Mouse (Mus musculus) embryonic facial prominence, embryonic 10.5 days (tissue): Measurements from ENCODE around the gene Frs2. TPM values are rescaled to one million over a fixed set of nuclear protein-coding genes. Genes with fewer than 3 reads are reported as not detected.

Experiments
- DNase-seq: peaks from one replicate; pipeline ENCODE4 v3.0.0-alpha.2; 2017; ENCODE audit warnings: low spot score
- H3K27ac ChIP-seq: fragments of 300-500 bp; sonication (generic); replicated peaks from 2 replicates; pipeline ENCODE4 v1.5.1; 2016; ENCODE audit warnings: mild to moderate bottlenecking
- H3K27me3 ChIP-seq: fragments of 300-500 bp; sonication (generic); replicated peaks from 2 replicates; pipeline ENCODE4 v1.6.1; 2016; ENCODE audit warnings: low read depth, mild to moderate bottlenecking; ENCODE audit not compliant: poor library complexity, severe bottlenecking
- H3K36me3 ChIP-seq: fragments of 300-500 bp; sonication (generic); replicated peaks from 2 replicates; pipeline ENCODE4 v1.6.1; 2016; ENCODE audit warnings: mild to moderate bottlenecking, moderate library complexity
- H3K4me1 ChIP-seq: fragments of 300-500 bp; sonication (generic); 2 replicates; pipeline ENCODE4 v1.6.1; 2016
- H3K4me3 ChIP-seq: fragments of 300-500 bp; sonication (generic); 2 replicates; pipeline ENCODE4 v1.5.1; 2016; ENCODE audit warnings: mild to moderate bottlenecking, moderate library complexity
- H3K9me3 ChIP-seq: fragments of 300-500 bp; sonication (generic); 2 replicates; pipeline ENCODE4 v1.6.1; 2016; ENCODE audit warnings: mild to moderate bottlenecking
- WGBS: fragments of 180-500 bp; shearing (Covaris S2); methylation state at CpG from one replicate; pipeline ENCODE4 v1.1.7; 2016; 5-methylcytosine and 5-hydroxymethylcytosine counted together
- polyA plus RNA-seq: library from polyadenylated mRNA; unstranded; fragments of >200 nt; fragmentation: Nextera tagmentation; extraction: Ambion mirVana; gene quantifications from 2 replicates; pipeline ENCODE4 v1.2.1, GENCODE M21; 2016

The Frs2 gene
- 20.4 and 21.6 TPM in 2 replicates for polyA plus RNA-seq

GRCm38 (mm10) chr10:117148361-117149003, at the start of gene Frs2:
Gene Frs2 (minus strand): TSS chr10:117148534.
- peak; percentile 98 for DNase-seq
- WGBS: under 1% methylated on average over 57 of the region's 57 CpGs
- Histone ChIP-seq H3K27ac (peak within 1 kb of the TSS; percentile 96), H3K4me1 (peaks cover 52% of the 10 kb centered on the region), H3K27me3 (peaks cover 12% of the 10 kb centered on the region), H3K4me3 (peak within 1 kb of the TSS; percentile 98), H3K9me3 (no peaks in the 10 kb centered on the region), H3K36me3 (no peaks in the 10 kb centered on the region)

DNA sequence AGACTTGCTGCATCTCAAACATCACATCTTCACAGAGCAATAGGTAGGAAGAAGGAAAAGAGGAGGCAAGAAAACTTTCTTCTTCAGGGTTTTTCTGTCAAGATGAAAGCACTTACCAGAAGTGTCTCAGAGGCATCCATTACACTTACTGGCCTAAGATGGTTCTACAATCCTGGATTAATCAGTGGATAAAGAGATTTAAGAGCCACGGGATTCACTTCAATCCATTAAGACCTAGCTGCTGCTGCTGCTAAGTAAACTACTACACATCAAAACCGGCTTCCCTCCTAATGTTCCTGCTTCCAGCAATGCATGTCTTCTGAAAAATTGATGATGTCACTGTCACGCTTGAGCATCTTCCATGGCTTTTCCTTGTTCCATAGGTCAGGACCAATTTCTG, 48.4 kb upstream of the Frs2 start:
- DNase-seq: no peak
- Histone ChIP-seq H3K27me3 (no peaks in the 10 kb centered on the region), H3K4me3 (no peak overlapping the region), H3K36me3 (no peaks in the 10 kb centered on the region), H3K27ac (no peak overlapping the region), H3K4me1 (peaks cover 14% of the 10 kb centered on the region), H3K9me3 (no peaks in the 10 kb centered on the region)
- 85% methylated on average over 3 of the region's 3 CpGs for WGBS

GRCm38 (mm10) chr10:117195748-117196147, 47.4 kb upstream of the Frs2 start:
- Histone ChIP-seq H3K9me3 (no peaks in the 10 kb centered on the region), H3K4me3 (no peak overlapping the region), H3K4me1 (peaks cover 14% of the 10 kb centered on the region), H3K36me3 (no peaks in the 10 kb centered on the region), H3K27ac (no peak overlapping the region), H3K27me3 (no peaks in the 10 kb centered on the region)
- 94% methylated on average over 4 of the region's 4 CpGs for WGBS
- DNase-seq: no peak

DNA sequence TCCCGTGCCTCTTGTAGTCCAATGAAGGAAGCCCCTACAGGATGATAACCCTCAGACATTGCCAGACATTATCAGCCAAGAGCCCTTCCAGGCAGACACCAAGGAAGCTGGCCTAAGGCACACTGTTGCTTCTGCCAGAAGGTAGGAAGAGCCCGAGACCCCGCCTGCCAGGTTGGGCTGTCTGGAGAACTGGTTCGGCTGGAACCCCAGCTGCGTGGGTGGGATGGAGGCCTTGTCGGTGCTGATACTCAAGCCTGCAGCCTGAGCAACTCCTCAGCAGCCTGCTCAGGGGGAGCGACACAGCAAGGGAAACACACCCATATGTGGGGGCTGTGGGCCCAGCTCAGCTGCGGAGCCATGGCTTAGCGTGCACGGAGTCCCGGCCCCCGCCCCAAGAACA, 46.7 kb upstream of the Frs2 start:
- 92% methylated on average over 12 of the region's 12 CpGs for WGBS

DNA sequence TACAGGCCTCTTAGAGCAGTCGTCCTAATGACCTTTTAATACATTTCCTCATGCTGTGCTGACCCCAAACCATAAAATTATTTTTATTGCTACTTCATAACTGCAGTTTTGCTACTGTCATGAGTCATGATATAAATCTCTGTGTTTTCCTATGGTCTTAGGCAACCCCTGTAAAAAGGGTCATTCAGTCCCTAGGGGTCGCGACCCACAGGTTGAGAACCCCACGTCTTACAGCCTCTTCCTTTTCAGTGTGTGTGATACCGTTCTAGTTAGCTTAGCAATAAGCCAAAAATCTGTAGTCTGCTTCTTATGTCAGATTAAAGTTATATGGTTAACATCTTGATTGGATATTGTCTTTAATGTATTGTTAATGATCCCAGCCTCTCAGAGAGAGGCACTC, 45.0 kb upstream of the Frs2 start:
- Histone ChIP-seq H3K36me3 (no peaks in the 10 kb centered on the region), H3K4me3 (no peak overlapping the region), H3K27me3 (no peaks in the 10 kb centered on the region), H3K4me1 (no peaks in the 10 kb centered on the region), H3K27ac (no peak overlapping the region), H3K9me3 (no peaks in the 10 kb centered on the region)
- no peak for DNase-seq
- WGBS: 79% methylated on average over 5 of the region's 5 CpGs

More for the DNA sequence above, 46.7 kb upstream of the Frs2 start:
- Histone ChIP-seq H3K36me3 (no peaks in the 10 kb centered on the region), H3K9me3 (no peaks in the 10 kb centered on the region), H3K4me3 (no peak overlapping the region), H3K4me1 (peaks cover 10% of the 10 kb centered on the region), H3K27me3 (no peaks in the 10 kb centered on the region), H3K27ac (no peak overlapping the region)
- DNase-seq: no peak

DNA sequence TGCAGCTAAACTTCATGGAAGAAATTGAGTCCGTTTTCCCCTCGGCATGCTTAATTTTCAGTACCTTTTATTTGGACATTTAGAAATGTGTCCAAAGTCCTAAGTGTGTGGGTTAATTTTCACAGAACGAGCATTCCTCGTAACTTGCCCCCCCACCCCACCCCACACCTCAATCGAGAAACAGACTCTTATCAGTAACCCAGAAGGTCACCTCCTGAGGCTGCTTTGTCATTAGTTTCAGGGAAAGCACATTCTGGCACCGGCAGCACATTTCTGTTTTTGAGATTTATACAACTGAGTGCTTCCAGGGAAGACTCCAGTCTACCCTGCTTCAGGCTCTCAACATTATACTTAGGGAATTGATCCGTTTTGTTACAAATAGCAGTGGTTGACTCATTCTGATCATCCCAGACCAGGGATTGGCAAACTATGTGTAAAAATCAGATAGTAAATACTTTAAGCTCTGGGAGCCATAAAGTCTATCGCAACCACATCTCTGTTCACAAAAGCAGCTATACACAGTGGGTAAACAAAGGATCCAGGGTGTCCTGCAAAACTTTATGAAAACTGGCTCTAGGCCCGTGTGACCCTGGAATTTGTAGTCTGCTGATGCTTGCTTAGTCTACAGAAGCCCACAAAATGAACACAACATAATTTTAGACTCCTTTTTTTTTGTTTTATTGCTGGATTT, 37.2 kb upstream of the Frs2 start:
- H3K27ac ChIP-seq: no peak overlapping the region
- no peak for DNase-seq
- no peaks in the 10 kb centered on the region for H3K36me3 ChIP-seq
- H3K4me1 ChIP-seq: peaks cover 6% of the 10 kb centered on the region; the same call in 1 of the 2 replicates
- no peaks in the 10 kb centered on the region for H3K27me3 ChIP-seq
- no peaks in the 10 kb centered on the region for H3K9me3 ChIP-seq
- WGBS: 75% methylated on average over 9 of the region's 9 CpGs
- H3K4me3 ChIP-seq: no peak overlapping the region

DNA sequence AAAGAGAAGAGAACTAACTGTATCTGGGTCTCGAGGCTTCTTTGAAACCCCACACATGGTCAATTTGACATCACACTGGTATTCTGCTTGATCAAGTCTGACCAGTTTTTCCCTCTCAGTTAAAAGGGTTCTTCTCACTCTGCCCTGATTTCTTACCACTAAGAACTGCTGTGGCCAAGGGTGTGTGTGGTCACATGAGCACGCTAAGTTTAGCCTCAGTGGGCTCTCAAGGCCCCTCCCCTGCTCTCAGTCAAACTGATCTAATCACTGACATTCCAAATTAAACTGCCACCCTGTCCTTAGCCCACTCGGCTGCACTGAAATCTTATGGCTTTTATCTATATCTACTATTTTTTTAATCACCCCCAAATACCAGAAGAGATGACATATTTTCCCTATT, 32.8 kb upstream of the Frs2 start:
- H3K27me3 ChIP-seq: no peaks in the 10 kb centered on the region
- DNase-seq: no peak
- H3K4me1 ChIP-seq: peaks cover 6% of the 10 kb centered on the region; the same call in 1 of the 2 replicates
- no peaks in the 10 kb centered on the region for H3K9me3 ChIP-seq
- H3K4me3 ChIP-seq: no peak overlapping the region
- 48% methylated on average over 3 of the region's 3 CpGs for WGBS
- H3K36me3 ChIP-seq: no peaks in the 10 kb centered on the region
- no peak overlapping the region for H3K27ac ChIP-seq

GRCm38 (mm10) chr10:117174645-117175044, 26.3 kb upstream of the Frs2 start:
- Histone ChIP-seq H3K4me3 (peak overlapping the region; percentile 9; the same call in 1 of the 2 replicates), H3K27me3 (no peaks in the 10 kb centered on the region), H3K9me3 (no peaks in the 10 kb centered on the region), H3K36me3 (no peaks in the 10 kb centered on the region), H3K4me1 (peaks cover 18% of the 10 kb centered on the region), H3K27ac (peak overlapping the region; percentile 19; the same call in 1 of the 2 replicates)
- WGBS: 60% methylated on average over 12 of the region's 12 CpGs
- DNase-seq: no peak

DNA sequence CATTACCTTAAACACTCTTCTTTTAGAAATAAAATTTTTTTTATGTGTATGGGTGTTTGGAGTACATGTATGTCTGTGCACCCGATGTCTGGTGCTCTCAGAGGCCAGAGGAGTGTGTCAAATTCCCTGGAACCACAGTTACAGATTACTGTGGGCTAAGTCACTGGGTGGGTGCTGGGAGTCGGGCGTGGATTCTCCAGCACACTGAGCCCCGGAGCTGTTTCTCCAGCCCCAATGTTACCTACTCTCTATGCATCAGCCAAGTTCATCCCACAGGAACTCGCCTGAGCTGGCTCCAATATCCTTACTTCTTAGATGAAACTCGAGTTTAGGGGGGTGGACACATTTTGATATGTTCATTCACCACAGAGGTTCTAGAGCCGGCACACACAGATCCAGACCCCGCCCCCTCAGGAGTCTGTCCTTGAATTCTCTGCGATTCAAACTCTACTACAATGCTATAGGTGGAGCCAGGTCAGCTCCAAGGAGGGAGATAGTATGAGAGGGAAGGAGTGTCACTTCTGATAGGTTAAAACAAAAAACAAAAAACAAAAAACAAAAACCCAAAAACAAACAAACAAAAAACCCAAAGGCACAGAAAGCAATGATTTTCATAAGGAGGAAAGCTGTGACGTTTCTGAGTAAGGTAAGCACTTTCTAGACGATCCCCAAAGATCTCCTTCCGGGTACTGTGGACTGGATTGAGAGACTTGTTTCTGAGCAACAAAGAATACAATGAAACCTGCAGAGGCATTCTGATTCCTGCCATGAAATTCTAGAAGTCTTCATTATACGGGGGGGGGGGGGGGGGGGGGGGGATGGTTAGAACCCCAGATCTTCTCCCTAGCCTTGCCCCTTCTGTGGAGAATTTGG, 25.5 kb upstream of the Frs2 start:
- Histone ChIP-seq H3K27me3 (no peaks in the 10 kb centered on the region), H3K27ac (no peak overlapping the region; the same call in 1 of the 2 replicates), H3K4me3 (peak overlapping the region; percentile 9; the same call in 1 of the 2 replicates), H3K9me3 (no peaks in the 10 kb centered on the region), H3K4me1 (peaks cover 18% of the 10 kb centered on the region), H3K36me3 (no peaks in the 10 kb centered on the region)
- no peak for DNase-seq
- 43% methylated on average over 13 of the region's 13 CpGs for WGBS

GRCm38 (mm10) chr10:117173111-117173510, 24.8 kb upstream of the Frs2 start:
- Histone ChIP-seq H3K4me3 (no peak overlapping the region), H3K9me3 (no peaks in the 10 kb centered on the region), H3K36me3 (no peaks in the 10 kb centered on the region), H3K4me1 (peaks cover 18% of the 10 kb centered on the region), H3K27ac (no peak overlapping the region), H3K27me3 (no peaks in the 10 kb centered on the region)
- no peak for DNase-seq
- WGBS: 94% methylated on average over 1 of the region's 1 CpGs

GRCm38 (mm10) chr10:117172069-117172468, 23.7 kb upstream of the Frs2 start:
- H3K27ac ChIP-seq: no peak overlapping the region
- 26% methylated on average over 3 of the region's 3 CpGs for WGBS
- no peaks in the 10 kb centered on the region for H3K9me3 ChIP-seq
- H3K27me3 ChIP-seq: no peaks in the 10 kb centered on the region
- H3K4me1 ChIP-seq: peaks cover 18% of the 10 kb centered on the region
- DNase-seq: no peak
- H3K36me3 ChIP-seq: no peaks in the 10 kb centered on the region
- no peak overlapping the region for H3K4me3 ChIP-seq

- H3K27ac ChIP-seq: no peak overlapping the region
- WGBS: 86% methylated on average over 11 of the region's 11 CpGs
- H3K9me3 ChIP-seq: no peaks in the 10 kb centered on the region
- 0 out of 2 replicates have a peak, but pooled peaks cover 4% of the 10 kb centered on the region for H3K4me1 ChIP-seq
- DNase-seq: no peak
- no peak overlapping the region for H3K4me3 ChIP-seq
- H3K27me3 ChIP-seq: no peaks in the 10 kb centered on the region
- H3K36me3 ChIP-seq: no peaks in the 10 kb centered on the region
Measured at GRCm38 (mm10) chr10:117166785-117167425, 18.6 kb upstream of the Frs2 start.
